Mouse (Mus musculus) heart, postnatal 4 days (tissue): ENCODE results near the gene Pkd1l1. TPM values are rescaled to one million over a fixed set of nuclear protein-coding genes. Genes with fewer than 3 reads are reported as not detected.

Experiments
- DNase-seq: peaks from one replicate; pipeline ENCODE4 v3.0.0; 2021
- total RNA-seq, 2 experiments: library from RNA; stranded (reverse); gene quantifications; 2 replicates each; pipeline ENCODE4 v1.2.3; 2021

Pkd1l1 gene
- total RNA-seq, 2 experiments from 2014 or later = 0.05 TPM; not detected in 1

DNA sequence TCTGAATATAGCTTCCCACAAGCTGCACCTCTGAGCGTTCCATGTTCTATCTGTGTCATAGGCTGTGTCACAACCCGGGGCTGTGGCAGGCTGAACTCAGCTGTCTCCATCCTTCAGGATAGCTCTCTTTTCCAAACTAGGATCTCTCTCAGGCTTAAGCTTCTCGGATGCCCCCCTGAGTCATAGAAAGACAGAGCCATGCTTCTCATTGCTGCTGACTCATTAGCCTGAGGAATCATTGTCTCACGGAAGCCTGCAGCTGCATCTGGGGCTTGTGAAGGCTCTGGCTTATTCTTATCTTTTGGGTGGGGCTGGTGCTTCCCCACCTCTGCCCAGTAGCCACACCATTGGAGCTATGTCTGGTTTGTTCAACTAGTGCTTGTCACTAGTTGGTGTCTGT is 151.7 kb downstream of the Pkd1l1 start:
- no peak for DNase-seq

DNA sequence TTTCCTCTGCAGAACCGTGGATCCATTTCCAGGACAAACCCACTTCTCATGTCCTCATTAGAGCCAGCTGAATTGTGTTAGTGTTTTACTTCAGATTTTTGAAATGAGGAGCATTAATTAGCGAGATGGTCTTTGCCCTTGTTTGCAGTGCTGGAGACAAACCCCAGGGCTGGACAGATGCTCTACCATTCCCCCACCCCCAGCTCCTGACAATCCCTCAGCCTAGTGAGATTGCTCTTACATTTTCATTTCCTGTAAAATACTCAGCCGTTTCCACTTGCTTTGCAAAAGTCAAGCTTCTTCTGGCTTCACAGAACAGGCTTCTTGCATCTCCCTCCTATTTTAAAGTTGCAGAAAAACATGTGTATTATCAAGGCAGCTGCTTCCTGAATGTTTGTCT is 155.7 kb downstream of the Pkd1l1 start:
- DNase-seq = no peak

GRCm38 (mm10) chr11:8814097-8814790 is 158.8 kb downstream of the Pkd1l1 start:
- peak; percentile 38 for DNase-seq

DNA sequence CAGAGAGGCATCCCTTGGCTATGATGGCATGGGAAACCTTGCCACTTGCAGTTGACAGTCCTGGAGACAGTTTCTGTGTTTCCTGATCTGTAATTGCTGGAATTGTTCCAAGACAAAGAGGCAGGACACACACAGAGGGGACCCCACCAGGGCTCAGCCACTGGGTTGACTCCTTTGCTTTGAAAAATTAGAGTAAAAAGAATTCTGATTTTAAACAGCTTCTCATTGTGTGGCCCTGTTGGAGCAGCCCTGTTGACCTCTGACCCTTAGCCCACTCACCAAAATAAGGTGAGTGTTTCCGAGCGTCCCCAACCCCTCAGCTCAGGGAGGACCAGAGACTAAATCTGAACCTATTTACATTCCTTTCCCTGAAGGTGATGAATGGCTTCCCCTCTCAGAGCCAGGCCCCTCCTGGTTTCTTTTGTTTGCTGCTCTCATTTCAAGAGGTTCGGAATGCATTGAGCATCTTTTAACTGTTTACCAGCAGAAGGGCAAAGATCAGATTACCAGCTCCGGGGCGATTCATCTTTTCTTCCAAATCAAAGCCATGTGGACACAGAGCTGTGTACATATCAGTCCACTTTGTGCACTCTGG is 161.5 kb downstream of the Pkd1l1 start:
- DNase-seq = no peak

- DNase-seq = no peak
Observed at GRCm38 (mm10) chr11:8809644-8810043, 163.4 kb downstream of the Pkd1l1 start.

DNA sequence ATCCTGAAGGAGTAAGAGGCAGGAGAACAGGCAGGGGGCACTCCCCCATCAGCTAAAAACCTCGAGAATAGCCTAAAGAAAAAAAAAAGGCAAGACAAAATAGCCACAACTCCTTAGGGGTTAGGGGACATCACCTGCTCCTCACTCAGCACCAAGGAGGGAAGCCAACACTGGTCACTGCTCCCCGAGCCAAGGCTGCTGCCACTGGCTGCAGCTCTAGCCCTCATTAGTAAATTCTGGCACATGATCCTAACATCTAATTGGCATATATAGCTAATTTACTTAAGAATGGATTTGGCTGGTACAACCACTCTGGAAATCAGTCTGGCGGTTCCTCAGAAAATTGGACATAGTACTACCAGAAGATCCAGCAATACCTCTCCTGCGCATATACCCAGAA is 166.1 kb downstream of the Pkd1l1 start:
- DNase-seq = no peak

- DNase-seq = no peak
Observed at GRCm38 (mm10) chr11:8804178-8804577, 168.9 kb downstream of the Pkd1l1 start.

- DNase-seq = no peak
Observed at GRCm38 (mm10) chr11:8797486-8797885, 175.6 kb downstream of the Pkd1l1 start.

DNA sequence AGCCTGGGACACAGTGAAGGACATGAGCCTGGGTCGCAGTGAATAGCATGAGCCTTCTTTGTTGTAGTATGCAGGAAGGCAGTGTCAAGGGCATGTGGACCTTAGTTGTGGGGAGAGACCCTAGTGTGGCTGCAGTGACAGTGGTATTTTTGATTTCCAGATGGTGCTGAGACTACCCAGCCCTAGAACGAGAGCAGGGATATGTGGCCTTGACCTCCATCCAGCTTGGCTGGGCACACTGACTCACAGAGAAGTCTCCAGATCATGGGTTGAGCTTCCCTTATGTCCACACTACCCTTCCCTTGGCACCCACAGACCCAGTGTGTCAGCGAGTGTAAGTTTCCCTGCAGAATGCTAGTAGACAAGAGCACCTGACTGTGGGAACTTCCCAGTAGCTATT is 178.0 kb downstream of the Pkd1l1 start:
- DNase-seq = no peak

- no peak for DNase-seq
Observed at GRCm38 (mm10) chr11:8792146-8792545, 180.9 kb downstream of the Pkd1l1 start.

DNA sequence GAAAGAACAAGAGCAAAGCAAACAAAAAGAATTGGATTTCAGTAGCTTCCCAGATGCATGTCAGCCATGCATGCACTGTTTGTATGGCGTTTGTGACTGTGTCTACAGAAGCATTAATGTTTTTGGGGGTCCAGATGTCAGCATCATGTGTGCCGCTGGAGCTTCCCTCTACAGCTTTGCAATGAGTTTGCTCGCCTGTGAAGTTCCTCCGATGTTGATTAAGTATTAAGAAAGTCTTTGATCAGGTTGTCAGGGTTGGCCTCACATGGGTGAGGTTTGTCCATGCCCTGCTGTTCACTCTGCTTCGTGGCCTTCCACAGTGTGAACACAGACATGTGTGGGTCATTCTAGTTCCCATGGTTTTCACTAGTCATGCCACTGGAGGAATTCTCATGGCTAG is 183.9 kb downstream of the Pkd1l1 start:
- no peak for DNase-seq

DNA sequence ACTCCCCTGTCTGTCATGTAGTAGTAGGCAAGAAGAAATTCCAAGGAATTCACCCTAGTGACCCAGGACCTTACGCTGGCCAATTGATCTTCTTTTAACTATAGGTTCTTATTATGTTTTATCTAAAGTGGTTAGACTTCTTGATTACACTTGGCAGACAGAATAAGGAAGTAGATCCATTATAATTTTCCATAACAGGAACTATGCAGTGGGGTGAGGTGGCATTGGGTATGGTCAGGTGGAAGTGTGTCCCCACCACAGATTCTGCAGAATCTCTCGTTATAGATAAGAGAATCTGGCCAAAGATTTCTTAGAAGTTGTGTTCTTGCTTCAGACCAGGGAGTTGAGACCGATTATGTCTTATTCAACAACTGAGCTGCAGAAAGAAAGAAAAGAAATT is 185.5 kb downstream of the Pkd1l1 start:
- no peak for DNase-seq

DNA sequence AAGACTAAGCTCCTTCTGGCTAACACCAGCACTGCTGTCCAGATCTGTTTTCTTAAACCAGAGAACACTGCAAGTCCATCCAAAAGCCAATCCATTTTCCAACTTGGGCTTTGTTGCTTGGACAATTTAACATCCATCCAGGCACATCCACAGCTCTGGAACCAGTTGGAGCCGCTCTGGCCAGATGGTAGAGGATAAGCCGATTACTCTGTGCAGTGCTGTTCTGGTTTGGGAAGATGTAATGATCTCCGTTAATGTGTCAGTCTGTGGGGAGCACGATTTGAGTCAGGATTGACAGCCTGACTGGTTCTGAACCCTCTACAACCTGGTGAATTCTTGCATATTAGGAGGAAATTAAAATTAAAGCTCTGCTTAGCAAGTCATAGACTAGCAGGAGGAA is 188.7 kb downstream of the Pkd1l1 start:
- DNase-seq = no peak

DNA sequence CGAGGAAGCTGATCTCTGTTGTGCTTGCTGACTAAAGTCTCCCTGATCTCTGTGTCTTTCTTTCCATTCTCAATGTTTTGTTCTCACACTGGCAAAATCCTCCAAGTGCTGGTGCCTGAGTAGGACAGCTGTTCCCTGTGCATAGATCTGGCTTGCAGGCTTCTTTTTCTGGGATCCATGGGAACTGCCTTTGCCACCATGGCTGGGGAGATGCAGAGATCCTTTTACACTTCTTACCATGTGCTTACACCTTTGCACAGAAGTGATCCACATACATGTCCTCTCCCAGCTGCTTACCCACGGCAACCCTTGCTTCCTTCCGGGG is 191.0 kb downstream of the Pkd1l1 start:
- DNase-seq = no peak

GRCm38 (mm10) chr11:8781308-8782140 is 191.5 kb downstream of the Pkd1l1 start:
- DNase-seq = peak; percentile 29

- DNase-seq = no peak
Observed at GRCm38 (mm10) chr11:8779427-8779826, 193.6 kb downstream of the Pkd1l1 start.

Other genes starting within 250 kb of the Pkd1l1 start
- gene Hus1, start 37.9 kb upstream of the Pkd1l1 start, total RNA-seq = 10 to 100 TPM; 17.4 to 17.6 TPM
- gene Gm11992, start 75.3 kb upstream of the Pkd1l1 start, total RNA-seq = 1 to 10 TPM; 3.7 to 4.4 TPM
- gene Sun3, start 75.7 kb upstream of the Pkd1l1 start, total RNA-seq = 1 to 10 TPM; 6.9 to 8.7 TPM
- gene Upp1, start 144.8 kb upstream of the Pkd1l1 start, total RNA-seq = 10 to 100 TPM; 57.7 to 59.0 TPM
- gene Abca13, start 218.7 kb upstream of the Pkd1l1 start, total RNA-seq = under 1 TPM in 1 of 2 experiments, not detected in 1; 0.02 TPM